Mouse (Mus musculus) kidney, adult 2 months (tissue): ENCODE measurements around the gene Magt1.

ENCODE experiments used
- CTCF ChIP-seq: fragments of 200-500 bp; conservative IDR thresholded peaks from 2 replicates; pipeline ENCODE4 v1.5.1; 2011; ENCODE audit warnings: low read depth, mild to moderate bottlenecking, control low read depth, low read length, moderate library complexity, mixed read lengths; ENCODE audit not compliant: insufficient read depth, insufficient read length
- POLR2A ChIP-seq: fragments of 200-500 bp; IDR thresholded peaks from one replicate; pipeline ENCODE4 v1.6.1; 2011; ENCODE audit warnings: low read depth, low read length, control low read depth

GRCm38 (mm10) chrX:106012559-106012958 is 853 bp upstream of the Magt1 start:
- TF ChIP-seq CTCF = no peak
- TF ChIP-seq POLR2A = no peak
